Comparison of ENCODE assay signal across 17 mouse cellular contexts in genomic region chr12:86309902-86310301, GRCm38 (mm10). TPM values are rescaled to one million over a fixed set of nuclear protein-coding genes. Genes with fewer than 3 reads are reported as not detected.
A peak's percentile ranks its signal among the peaks of the same experiment; 100 is the strongest.
DNase-seq lines count a peak whose midpoint lies in the region; ATAC-seq lines count a peak whose summit lies in the region.
"Had no signal": no experiment of that assay in that cellular context is flagged by ENCODE, and none has a peak within 500 bp of the region (broad histone marks: within the 10 kb centered on the region; RNA-seq: fewer than 3 reads in every experiment).

No protein-coding gene starts in this region.

- peak; percentile 40 to 64 for DNase-seq in thymus, adult 18-20 months
- DNase-seq in thymus, postnatal 36 days: peak; percentile 53 to 68
- DNase-seq in left cerebral cortex, postnatal 36 days (ENCODE audit: low spot score in 2 of 2): no peak
- no peak for DNase-seq in layer of hippocampus, postnatal 36 days
- DNase-seq: adrenal gland, adult 2 months; cerebellum, adult 9-10 months; gastrocnemius, postnatal 14 days; heart, postnatal 14 days; kidney, adult 2 months; lung, adult 18-20 months; lung, postnatal 14 days; midbrain, embryonic 14.5 days had no signal

- intact Hi-C loops in left cerebral cortex, postnatal 36 days (cut with DNase I): no loop called here

- peak; percentile 29 for ATAC-seq in CD4-positive, CD25-positive, alpha-beta regulatory T cell, adult 4 months
- ATAC-seq in activated CD4-positive, CD25-positive, alpha-beta regulatory T cell, adult 4 months: peak; percentile 56
- no peak for ATAC-seq in frontal cortex, adult (ENCODE audit: low TSS enrichment)
- ATAC-seq: forebrain, embryonic 15.5 days had no signal

RNA-seq across cellular contexts. Expression of gene Esrrb, which starts 51.0 kb away (rescaled TPM):
- polyA plus RNA-seq in CD4-positive, CD25-positive, alpha-beta regulatory T cell, adult 4 months (2017; shearing (Covaris generic)): not detected
- polyA plus RNA-seq in activated CD4-positive, CD25-positive, alpha-beta regulatory T cell, adult 4 months (2017; shearing (Covaris generic)): not detected
- 1 to 10 TPM; 1.7 to 2.3 TPM for total RNA-seq in left cerebral cortex, postnatal 36 days (2021)
- total RNA-seq in layer of hippocampus, postnatal 36 days (2021): 1 to 10 TPM; 1.3 to 1.6 TPM
- total RNA-seq: megakaryocyte-erythroid progenitor cell, adult 5-6 weeks had no signal

Comparison
In these comparisons a context has a peak if more than half of its experiments do, and no peak if none do; other contexts are left out.
1. DNase-seq: peak in thymus, adult 18-20 months (2 of 2) and thymus, postnatal 36 days (2 of 2); none in left cerebral cortex, postnatal 36 days (0 of 2) and layer of hippocampus, postnatal 36 days (0 of 2).